Mouse (Mus musculus): ENCODE data around the gene Zfp512b. TPM values are rescaled to one million over a fixed set of nuclear protein-coding genes. Genes with fewer than 3 reads are reported as not detected.

Zfp512b gene
- polyA plus RNA-seq, 1 experiment from 2014 or later = 30.8 TPM

Other genes with a start within 250 kb of the Zfp512b start
- gene Zgpat, start 227.9 kb downstream of the Zfp512b start, polyA plus RNA-seq (2014; fragmentation: Nextera tagmentation; extraction: Ambion mirVana) = 33.4 and 38.1 TPM in 2 replicates
- 51.6 and 55.2 TPM in 2 replicates for gene Arfrp1, start 227.4 kb downstream of the Zfp512b start, polyA plus RNA-seq (2014; fragmentation: Nextera tagmentation; extraction: Ambion mirVana)
- gene Lime1, start 212.7 kb downstream of the Zfp512b start, polyA plus RNA-seq (2014; fragmentation: Nextera tagmentation; extraction: Ambion mirVana) = 20.2 and 20.9 TPM in 2 replicates
- 15.6 and 17.2 TPM in 2 replicates for gene Zbtb46, start 133.4 kb downstream of the Zfp512b start, polyA plus RNA-seq (2014; fragmentation: Nextera tagmentation; extraction: Ambion mirVana)
- gene Abhd16b, start 99.6 kb downstream of the Zfp512b start, polyA plus RNA-seq (2014; fragmentation: Nextera tagmentation; extraction: Ambion mirVana) = 0.09 and 0.14 TPM in 2 replicates
- gene Tpd52l2, start 95.7 kb downstream of the Zfp512b start, polyA plus RNA-seq (2014; fragmentation: Nextera tagmentation; extraction: Ambion mirVana) = 145 and 151 TPM in 2 replicates
- 97.1 and 104 TPM in 2 replicates for gene Dnajc5, start 72.3 kb downstream of the Zfp512b start, polyA plus RNA-seq (2014; fragmentation: Nextera tagmentation; extraction: Ambion mirVana)
- gene Uckl1, start 7.9 kb downstream of the Zfp512b start, polyA plus RNA-seq (2014; fragmentation: Nextera tagmentation; extraction: Ambion mirVana) = 54.1 and 57.7 TPM in 2 replicates
- 66.5 and 78.1 TPM in 2 replicates for gene Prpf6, start 935 bp downstream of the Zfp512b start, polyA plus RNA-seq (2014; fragmentation: Nextera tagmentation; extraction: Ambion mirVana)
- 75.9 and 77.7 TPM in 2 replicates for gene Samd10, start 6.4 kb upstream of the Zfp512b start, polyA plus RNA-seq (2014; fragmentation: Nextera tagmentation; extraction: Ambion mirVana)
- gene Gm29797, start 64.2 kb upstream of the Zfp512b start, polyA plus RNA-seq (2014; fragmentation: Nextera tagmentation; extraction: Ambion mirVana) = 0.35 TPM in 1 of 2 replicates, not detected in the other
- 17.0 and 17.1 TPM in 2 replicates for gene Sox18, start 78.8 kb upstream of the Zfp512b start, polyA plus RNA-seq (2014; fragmentation: Nextera tagmentation; extraction: Ambion mirVana)
- 20.7 and 21.2 TPM in 2 replicates for gene Tcea2, start 87.5 kb upstream of the Zfp512b start, polyA plus RNA-seq (2014; fragmentation: Nextera tagmentation; extraction: Ambion mirVana)
- 62.2 and 63.7 TPM in 2 replicates for gene Rgs19, start 101.2 kb upstream of the Zfp512b start, polyA plus RNA-seq (2014; fragmentation: Nextera tagmentation; extraction: Ambion mirVana)
- gene Lkaaear1, start 105.6 kb upstream of the Zfp512b start, polyA plus RNA-seq (2014; fragmentation: Nextera tagmentation; extraction: Ambion mirVana) = not detected in 2 replicates
- 21.6 and 24.3 TPM in 2 replicates for gene Oprl1, start 122.2 kb upstream of the Zfp512b start, polyA plus RNA-seq (2014; fragmentation: Nextera tagmentation; extraction: Ambion mirVana)
- 38.7 and 39.3 TPM in 2 replicates for gene Myt1, start 170.5 kb upstream of the Zfp512b start, polyA plus RNA-seq (2014; fragmentation: Nextera tagmentation; extraction: Ambion mirVana)
- gene Pcmtd2, start 245.1 kb upstream of the Zfp512b start, polyA plus RNA-seq (2014; fragmentation: Nextera tagmentation; extraction: Ambion mirVana) = 33.8 and 34.3 TPM in 2 replicates